Mouse (Mus musculus) testis, adult 2 months (tissue): ENCODE data around the gene Cracr2b. TPM values are rescaled to one million over a fixed set of nuclear protein-coding genes. Genes with fewer than 3 reads are reported as not detected.

Experiments used
- H3K27ac ChIP-seq: fragments of 200-500 bp; 2 replicates; pipeline ENCODE4 v1.5.1; 2012; ENCODE audit warnings: low read depth, low read length; ENCODE audit not compliant: control insufficient read depth, insufficient read depth
- H3K27me3 ChIP-seq: fragments of 200-500 bp; 2 replicates; pipeline ENCODE4 v1.6.1; 2012; ENCODE audit warnings: mild to moderate bottlenecking, low read length, moderate library complexity; ENCODE audit not compliant: control insufficient read depth, insufficient read depth
- H3K36me3 ChIP-seq: fragments of 200-500 bp; 2 replicates; pipeline ENCODE4 v1.6.1; 2012; ENCODE audit warnings: mild to moderate bottlenecking, low read length; ENCODE audit not compliant: control insufficient read depth, insufficient read depth
- H3K4me1 ChIP-seq: fragments of 200-500 bp; 2 replicates; pipeline ENCODE4 v1.6.1; 2012; ENCODE audit warnings: low read length; ENCODE audit not compliant: control insufficient read depth, insufficient read depth
- H3K4me3 ChIP-seq: fragments of 200-500 bp; 2 replicates; pipeline ENCODE4 v1.5.1; 2012; ENCODE audit warnings: low read depth, mild to moderate bottlenecking, low read length, moderate library complexity, mixed read lengths; ENCODE audit not compliant: control insufficient read depth
- CTCF ChIP-seq: fragments of 200-500 bp; IDR thresholded peaks from 2 replicates; pipeline ENCODE4 v1.5.1; 2012; ENCODE audit warnings: low read depth, mild to moderate bottlenecking, inconsistent platforms, low read length, moderate library complexity; ENCODE audit not compliant: control insufficient read depth, insufficient read depth, insufficient replicate concordance
- POLR2A ChIP-seq: fragments of 200-500 bp; IDR thresholded peaks from 2 replicates; pipeline ENCODE4 v1.6.1; 2012; ENCODE audit warnings: low read depth, mild to moderate bottlenecking, inconsistent platforms, low read length, moderate library complexity; ENCODE audit not compliant: control insufficient read depth
- polyA plus RNA-seq: library from polyadenylated mRNA; depleted of rRNA; stranded (reverse); fragments of >200 nt; gene quantifications from 2 replicates; pipeline ENCODE4 v1.2.3, GENCODE M21; 2012

The Cracr2b gene
- polyA plus RNA-seq, 1 experiment = 2.1 TPM

DNA sequence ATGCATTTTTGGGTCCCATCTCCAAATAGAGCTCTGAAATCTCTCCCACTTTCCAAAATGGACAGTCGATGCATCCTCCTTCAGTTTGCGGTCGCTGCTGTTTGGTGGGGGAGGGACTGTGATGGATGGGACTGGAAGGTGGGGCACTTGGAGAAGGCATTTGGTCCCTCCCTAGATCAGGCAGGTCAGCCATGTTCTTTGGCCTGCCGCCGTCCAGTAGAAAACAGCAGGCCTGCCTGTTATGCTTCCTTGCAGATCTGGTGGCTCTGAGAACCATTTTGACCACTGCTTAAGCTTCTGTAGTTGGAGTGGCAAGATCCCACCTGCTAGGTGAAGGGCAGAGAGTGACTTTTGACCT, 7.2 kb downstream of the Cracr2b start:
- peak overlapping the region; percentile 87 for H3K4me3 ChIP-seq
- peaks cover 47% of the 10 kb centered on the region for H3K4me1 ChIP-seq
- no peaks in the 10 kb centered on the region for H3K27me3 ChIP-seq
- H3K36me3 ChIP-seq = no peaks in the 10 kb centered on the region; the same call in 1 of the 2 replicates
- TF ChIP-seq CTCF (no peak), POLR2A (no peak)
- H3K27ac ChIP-seq = peak overlapping the region; percentile 58

- Histone ChIP-seq H3K36me3 (no peaks in the 10 kb centered on the region; the same call in 1 of the 2 replicates), H3K27me3 (no peaks in the 10 kb centered on the region), H3K4me3 (peak overlapping the region; percentile 87), H3K4me1 (peaks cover 44% of the 10 kb centered on the region), H3K27ac (peak overlapping the region; percentile 58)
- TF ChIP-seq CTCF (no peak), POLR2A (no peak; the same call in 1 of the 2 replicates)
Measured at GRCm38 (mm10) chr7:141468522-141469211, 7.8 kb downstream of the Cracr2b start.

DNA sequence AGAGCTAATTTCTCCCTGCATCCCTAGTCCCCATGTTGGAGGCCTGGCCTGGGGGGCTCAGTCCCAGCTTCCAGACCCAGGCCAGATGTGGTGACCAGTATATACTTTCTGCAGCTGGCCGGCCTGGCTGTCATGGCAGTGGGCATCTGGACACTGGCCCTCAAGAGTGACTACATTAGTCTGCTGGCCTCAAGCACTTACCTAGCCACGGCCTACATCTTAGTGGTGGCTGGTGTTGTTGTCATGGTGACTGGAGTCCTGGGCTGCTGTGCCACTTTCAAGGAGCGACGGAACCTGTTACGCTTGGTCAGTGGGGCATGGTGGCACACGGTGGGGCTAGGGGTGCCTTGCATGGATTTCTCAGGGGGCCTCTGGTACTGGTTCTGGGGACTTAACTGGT, 8.5 kb downstream of the Cracr2b start:
- Histone ChIP-seq H3K27me3 (no peaks in the 10 kb centered on the region), H3K36me3 (no peaks in the 10 kb centered on the region; the same call in 1 of the 2 replicates), H3K4me1 (peaks cover 40% of the 10 kb centered on the region), H3K27ac (peak overlapping the region; percentile 42), H3K4me3 (no peak overlapping the region)
- TF ChIP-seq POLR2A (no peak), CTCF (no peak)

DNA sequence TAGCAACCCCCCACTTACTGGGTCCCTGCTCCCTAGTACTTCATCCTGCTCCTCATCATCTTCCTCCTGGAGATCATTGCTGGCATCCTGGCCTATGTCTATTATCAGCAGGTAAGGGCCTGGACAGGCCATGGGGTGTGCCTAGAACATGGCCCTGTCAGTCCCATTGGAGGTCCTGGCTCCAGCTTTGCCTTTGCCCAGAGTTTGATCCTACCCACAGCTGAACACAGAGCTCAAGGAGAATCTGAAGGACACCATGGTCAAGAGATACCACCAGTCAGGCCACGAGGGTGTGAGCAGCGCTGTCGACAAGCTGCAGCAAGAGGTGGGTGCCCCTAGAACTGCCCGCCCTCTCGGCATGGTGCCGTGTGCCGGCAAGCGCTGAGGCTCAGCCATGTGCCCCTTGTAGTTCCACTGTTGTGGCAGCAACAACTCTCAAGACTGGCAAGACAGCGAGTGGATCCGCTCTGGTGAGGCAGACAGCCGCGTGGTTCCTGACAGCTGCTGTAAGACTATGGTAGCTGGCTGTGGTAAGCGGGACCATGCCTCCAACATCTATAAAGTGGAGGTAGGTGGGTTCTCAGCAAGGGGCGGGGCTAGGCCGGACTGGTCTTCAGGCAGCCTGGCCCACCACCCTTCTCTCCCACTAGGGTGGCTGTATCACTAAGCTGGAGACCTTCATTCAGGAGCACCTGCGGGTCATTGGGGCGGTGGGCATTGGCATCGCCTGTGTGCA, 9.2 kb downstream of the Cracr2b start:
- no peak for TF ChIP-seq CTCF
- TF ChIP-seq POLR2A = peak; percentile 11; the same call in 1 of the 2 replicates
- H3K4me1 ChIP-seq = peaks cover 34% of the 10 kb centered on the region
- H3K27ac ChIP-seq = no peak overlapping the region
- no peaks in the 10 kb centered on the region for H3K27me3 ChIP-seq
- H3K36me3 ChIP-seq = no peaks in the 10 kb centered on the region; the same call in 1 of the 2 replicates
- H3K4me3 ChIP-seq = no peak overlapping the region

GRCm38 (mm10) chr7:141470637-141470944, 9.7 kb downstream of the Cracr2b start:
- TF ChIP-seq POLR2A = no peak; the same call in 1 of the 2 replicates
- TF ChIP-seq CTCF = no peak
- no peaks in the 10 kb centered on the region for H3K27me3 ChIP-seq
- no peak overlapping the region for H3K27ac ChIP-seq

DNA sequence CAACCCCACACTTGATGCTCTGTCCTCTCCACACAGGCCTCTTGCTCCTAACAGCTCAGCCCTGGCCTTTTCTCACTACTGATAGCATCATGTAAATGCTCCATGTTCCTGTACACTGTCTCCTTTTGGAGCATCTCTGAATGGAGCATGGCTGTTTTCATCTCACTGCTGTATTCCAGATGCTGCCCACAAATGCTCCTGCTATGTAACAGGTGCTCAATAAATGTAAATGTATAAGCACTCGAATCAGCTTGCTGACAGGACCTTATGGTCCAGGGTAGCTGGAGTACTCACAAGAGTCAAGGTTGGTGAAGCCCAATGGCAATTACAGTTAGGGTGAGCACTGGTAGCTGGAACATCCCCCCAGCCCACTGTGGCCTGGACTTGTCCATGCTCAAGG, 10.3 kb downstream of the Cracr2b start:
- TF ChIP-seq CTCF (no peak), POLR2A (no peak)
- Histone ChIP-seq H3K4me3 (no peak overlapping the region), H3K4me1 (peaks cover 38% of the 10 kb centered on the region)

More at GRCm38 (mm10) chr7:141470637-141470944, 9.7 kb downstream of the Cracr2b start:
- Histone ChIP-seq H3K4me1 (peaks cover 33% of the 10 kb centered on the region), H3K4me3 (no peak overlapping the region), H3K36me3 (no peaks in the 10 kb centered on the region; the same call in 1 of the 2 replicates)

GRCm38 (mm10) chr7:141472226-141472625, 11.3 kb downstream of the Cracr2b start:
- Histone ChIP-seq H3K4me1 (peaks cover 39% of the 10 kb centered on the region), H3K4me3 (no peak overlapping the region), H3K27ac (no peak overlapping the region), H3K36me3 (no peaks in the 10 kb centered on the region; the same call in 1 of the 2 replicates), H3K27me3 (no peaks in the 10 kb centered on the region)
- no peak for TF ChIP-seq POLR2A
- TF ChIP-seq CTCF = no peak

More for the DNA sequence above, 10.3 kb downstream of the Cracr2b start:
- H3K27ac ChIP-seq = no peak overlapping the region
- H3K27me3 ChIP-seq = no peaks in the 10 kb centered on the region
- no peaks in the 10 kb centered on the region; the same call in 1 of the 2 replicates for H3K36me3 ChIP-seq
